Mouse (Mus musculus) erythroblast, embryonic 14.5 days (primary cell): ENCODE data around the gene Gm4952. TPM values are rescaled to one million over a fixed set of nuclear protein-coding genes. Genes with fewer than 3 reads are reported as not detected.

ENCODE experiments used
- H3K27me3 ChIP-seq: 2 replicates; pipeline ENCODE4 v1.6.1; 2012; ENCODE audit warnings: inconsistent platforms; ENCODE audit not compliant: control insufficient read depth
- H3K36me3 ChIP-seq: 2 replicates; pipeline ENCODE4 v1.6.1; 2012; ENCODE audit warnings: mild to moderate bottlenecking, inconsistent platforms; ENCODE audit not compliant: control insufficient read depth
- H3K4me1 ChIP-seq: 2 replicates; pipeline ENCODE4 v1.6.1; 2012; ENCODE audit warnings: inconsistent platforms; ENCODE audit not compliant: control insufficient read depth
- H3K4me3 ChIP-seq: replicated peaks from 2 replicates; pipeline ENCODE3; 2012; ENCODE audit warnings: moderate library complexity, mild to moderate bottlenecking, inconsistent platforms
- H3K9me3 ChIP-seq: 2 replicates; pipeline ENCODE4 v1.6.1; 2012; ENCODE audit warnings: low read length, inconsistent platforms, mixed read lengths; ENCODE audit not compliant: control insufficient read depth
- GATA1 ChIP-seq: IDR thresholded peaks from 2 replicates; pipeline ENCODE4 v1.6.1; 2012; ENCODE audit warnings: low read length, inconsistent platforms, mixed read lengths
- TAL1 ChIP-seq: IDR thresholded peaks from 3 replicates; pipeline ENCODE4 v1.6.1; 2012; ENCODE audit warnings: low read length, inconsistent platforms, mixed read lengths
- polyA plus RNA-seq: library from polyadenylated mRNA; stranded (reverse); fragments of >175 nt; gene quantifications from 2 replicates; pipeline ENCODE4 v1.2.3, GENCODE M21; 2012

Gm4952 gene
- polyA plus RNA-seq, 1 experiment, result not detected

GRCm38 (mm10) chr19:12596290-12597072 is 3.3 kb upstream of the Gm4952 start:
- TF ChIP-seq TAL1 (no peak), GATA1 (no peak)
- Histone ChIP-seq H3K9me3 (no peaks in the 10 kb centered on the region), H3K36me3 (peaks cover 4% of the 10 kb centered on the region), H3K4me1 (peaks cover 11% of the 10 kb centered on the region), H3K27me3 (peaks cover 19% of the 10 kb centered on the region), H3K4me3 (peak overlapping the region; percentile 59)

- no peaks in the 10 kb centered on the region; the same call in 1 of the 2 replicates for H3K36me3 ChIP-seq
- no peaks in the 10 kb centered on the region for H3K9me3 ChIP-seq
- TF ChIP-seq TAL1 (no peak), GATA1 (no peak)
- peaks cover 11% of the 10 kb centered on the region for H3K4me1 ChIP-seq
- peak overlapping the region; percentile 15 for H3K4me3 ChIP-seq
- peaks cover 19% of the 10 kb centered on the region for H3K27me3 ChIP-seq
Measured at GRCm38 (mm10) chr19:12597073-12597405, 2.7 kb upstream of the Gm4952 start.

GRCm38 (mm10) chr19:12598674-12599073 is 1.1 kb upstream of the Gm4952 start:
- Histone ChIP-seq H3K4me3 (no peak overlapping the region), H3K4me1 (peaks cover 11% of the 10 kb centered on the region), H3K9me3 (no peaks in the 10 kb centered on the region), H3K27me3 (peaks cover 19% of the 10 kb centered on the region), H3K36me3 (no peaks in the 10 kb centered on the region)
- no peak for TF ChIP-seq GATA1
- no peak for TF ChIP-seq TAL1

- peaks cover 14% of the 10 kb centered on the region for H3K27me3 ChIP-seq
- TF ChIP-seq TAL1 (no peak), GATA1 (no peak)
- H3K4me1 ChIP-seq, result peaks cover 6% of the 10 kb centered on the region
- H3K4me3 ChIP-seq, result no peak overlapping the region
- H3K9me3 ChIP-seq, result no peaks in the 10 kb centered on the region
- H3K36me3 ChIP-seq, result no peaks in the 10 kb centered on the region
Measured at GRCm38 (mm10) chr19:12600684-12601480, 1.1 kb downstream of the Gm4952 start.

GRCm38 (mm10) chr19:12608336-12608735 is 8.6 kb downstream of the Gm4952 start:
- no peaks in the 10 kb centered on the region for H3K4me1 ChIP-seq
- H3K36me3 ChIP-seq, result no peaks in the 10 kb centered on the region
- no peak overlapping the region for H3K4me3 ChIP-seq
- no peaks in the 10 kb centered on the region for H3K27me3 ChIP-seq
- TF ChIP-seq TAL1 (no peak), GATA1 (no peak)
- no peaks in the 10 kb centered on the region for H3K9me3 ChIP-seq

- no peak overlapping the region for H3K4me3 ChIP-seq
- H3K4me1 ChIP-seq, result no peaks in the 10 kb centered on the region
- H3K27me3 ChIP-seq, result no peaks in the 10 kb centered on the region
- H3K9me3 ChIP-seq, result no peaks in the 10 kb centered on the region
- H3K36me3 ChIP-seq, result no peaks in the 10 kb centered on the region
- TF ChIP-seq TAL1 (no peak), GATA1 (no peak)
Measured at GRCm38 (mm10) chr19:12613646-12614045, 13.9 kb downstream of the Gm4952 start.

- TF ChIP-seq TAL1 (no peak), GATA1 (no peak)
- Histone ChIP-seq H3K4me3 (no peak within 1 kb of the TSS), H3K9me3 (no peaks in the 10 kb centered on the region), H3K4me1 (no peaks in the 10 kb centered on the region), H3K36me3 (no peaks in the 10 kb centered on the region), H3K27me3 (no peaks in the 10 kb centered on the region)
Measured at GRCm38 (mm10) chr19:12633176-12633575, 33.4 kb downstream of the Gm4952 start, which contains the start of gene Glyat. Gene Glyat, plus strand, starts transcription at chr19:12633308.

GRCm38 (mm10) chr19:12634259-12634658 is 34.5 kb downstream of the Gm4952 start:
- H3K27me3 ChIP-seq, result no peaks in the 10 kb centered on the region
- H3K36me3 ChIP-seq, result no peaks in the 10 kb centered on the region
- TF ChIP-seq GATA1 (no peak), TAL1 (no peak)
- no peaks in the 10 kb centered on the region for H3K9me3 ChIP-seq
- no peaks in the 10 kb centered on the region for H3K4me1 ChIP-seq
- H3K4me3 ChIP-seq, result no peak overlapping the region

- H3K36me3 ChIP-seq, result no peaks in the 10 kb centered on the region
- TF ChIP-seq TAL1 (no peak), GATA1 (no peak)
- H3K9me3 ChIP-seq, result no peaks in the 10 kb centered on the region
- H3K4me1 ChIP-seq, result no peaks in the 10 kb centered on the region
- no peak overlapping the region for H3K4me3 ChIP-seq
- no peaks in the 10 kb centered on the region for H3K27me3 ChIP-seq
Measured at GRCm38 (mm10) chr19:12634963-12635362, 35.2 kb downstream of the Gm4952 start.
